In the genomic region with DNA sequence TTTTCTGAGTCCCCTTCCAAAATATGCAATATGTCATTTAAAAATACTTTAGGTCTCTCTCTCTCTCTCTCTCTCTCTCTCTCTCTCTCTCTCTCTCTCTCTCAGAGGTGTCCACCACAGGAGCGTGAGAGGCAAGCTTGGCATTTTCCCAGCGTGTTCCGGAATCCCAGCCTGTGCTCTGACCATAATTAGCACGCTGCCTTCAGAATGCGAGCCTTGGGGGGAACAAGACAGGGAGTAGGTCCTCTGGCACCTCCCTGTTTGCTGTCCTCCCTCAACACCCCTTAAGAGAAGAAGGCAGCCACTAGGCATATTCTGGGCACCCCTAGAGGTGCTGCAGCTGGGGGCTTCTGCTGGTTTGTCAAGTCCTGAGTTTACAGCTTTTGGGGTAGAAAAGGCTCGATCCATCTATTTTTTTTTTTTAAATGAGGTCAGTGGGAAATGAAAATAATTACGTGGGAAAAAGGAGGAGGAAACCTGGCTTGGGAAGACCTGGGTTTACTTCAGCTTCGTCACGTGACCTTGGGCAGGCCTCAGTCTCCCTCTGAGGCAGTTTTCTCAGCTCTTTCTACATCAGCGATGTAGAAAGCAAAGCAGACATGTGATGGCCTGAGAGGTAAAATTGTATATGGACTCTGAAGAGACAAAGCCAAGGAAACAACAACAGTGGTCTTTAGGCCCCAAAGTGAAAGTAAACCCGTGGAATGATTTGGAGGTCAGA, we compare ENCODE assay signal across 9 mouse cellular contexts.
A peak's percentile ranks its signal among the peaks of the same experiment; 100 is the strongest.
DNase-seq lines count a peak whose midpoint lies in the region; ATAC-seq lines count a peak whose summit lies in the region.
"Had no signal": no experiment of that assay in that cellular context is flagged by ENCODE, and none has a peak within 500 bp of the region (broad histone marks: within the 10 kb centered on the region; RNA-seq: fewer than 3 reads in every experiment).

No protein-coding gene starts in this region.

- no peak overlapping the region for H3K4me3 ChIP-seq in kidney, embryonic 14.5 days (ENCODE audit: low read length)
- no peak overlapping the region for H3K4me3 ChIP-seq in kidney, embryonic 16.5 days (ENCODE audit: low read length)

- no peak overlapping the region for H3K9ac ChIP-seq in kidney, embryonic 14.5 days (ENCODE audit: low read depth, low read length)
- no peak overlapping the region; the same call in 1 of the 2 replicates for H3K9ac ChIP-seq in kidney, embryonic 16.5 days (replicated peaks; ENCODE audit: low read length)

- no peaks in the 10 kb centered on the region for H3K27me3 ChIP-seq in kidney, embryonic 14.5 days (ENCODE audit: control insufficient read depth, insufficient read depth, low read length)
- H3K27me3 ChIP-seq in kidney, embryonic 16.5 days (ENCODE audit: insufficient read depth, low read length): no peaks in the 10 kb centered on the region
- H3K27me3 ChIP-seq: Patski had no signal

- no peaks in the 10 kb centered on the region for H3K9me3 ChIP-seq in kidney, embryonic 14.5 days (ENCODE audit: control insufficient read depth, low read length)
- no peaks in the 10 kb centered on the region for H3K9me3 ChIP-seq in kidney, embryonic 16.5 days (ENCODE audit: low read length)

- 50% methylated on average over 11 of the region's 11 CpGs for WGBS in kidney, embryonic 14.5 days
- 51% methylated on average over 11 of the region's 11 CpGs for WGBS in kidney, embryonic 16.5 days

- no peak for ATAC-seq in kidney, embryonic 14.5 days (ENCODE audit: low FRiP score, low TSS enrichment)
- ATAC-seq in kidney, embryonic 16.5 days (ENCODE audit: low FRiP score, low TSS enrichment): no peak
- ATAC-seq: Patski had no signal

- peak; percentile 17 for DNase-seq in kidney, adult 18-20 months
- DNase-seq in 3134 (ENCODE audit: extremely low read depth, insufficient read length, low spot score) (peak; percentile 14), liver (no peak)
- peak; percentile 58 for DNase-seq in brain, adult 2 months (ENCODE audit: low read depth, low spot score)
- DNase-seq in T-cell, adult 2 months (ENCODE audit: low spot score): no peak
- DNase-seq in gastrocnemius, adult 8-10 months (ENCODE audit: low spot score in 2 of 2): no peak

- no peak overlapping the region for H3K27ac ChIP-seq in kidney, embryonic 14.5 days (ENCODE audit: low read depth, low read length)
- H3K27ac ChIP-seq in kidney, embryonic 16.5 days (ENCODE audit: low read length): no peak overlapping the region

- H3K4me2 ChIP-seq in kidney, embryonic 14.5 days (replicated peaks; ENCODE audit: low read depth, low read length): no peak overlapping the region
- H3K4me2 ChIP-seq in kidney, embryonic 16.5 days (replicated peaks; ENCODE audit: low read depth, low read length): peak overlapping the region; percentile 13; the same call in 1 of the 2 replicates

- H3K36me3 ChIP-seq in kidney, embryonic 14.5 days (ENCODE audit: control insufficient read depth, insufficient read depth, low read length): no peaks in the 10 kb centered on the region
- no peaks in the 10 kb centered on the region for H3K36me3 ChIP-seq in kidney, embryonic 16.5 days (ENCODE audit: insufficient read depth, low read length)

- 0 out of 2 replicates have a peak, but pooled peaks cover 4% of the 10 kb centered on the region for H3K4me1 ChIP-seq in kidney, embryonic 14.5 days (ENCODE audit: control insufficient read depth, insufficient read depth, low read length)
- peaks cover 19% of the 10 kb centered on the region for H3K4me1 ChIP-seq in kidney, embryonic 16.5 days (ENCODE audit: insufficient read depth, low read length)

Comparison
In these comparisons a context has a peak if more than half of its experiments do, and no peak if none do; other contexts are left out.
1. DNase-seq: peak in kidney, adult 18-20 months (single experiment), 3134 (single experiment) and brain, adult 2 months (single experiment); none in T-cell, adult 2 months (single experiment), gastrocnemius, adult 8-10 months (0 of 2) and liver (single experiment).